Mouse (Mus musculus) kidney, postnatal 0 days (tissue): ENCODE data around the gene 2900026A02Rik. TPM values are rescaled to one million over a fixed set of nuclear protein-coding genes. Genes with fewer than 3 reads are reported as not detected.

Source experiments
- ATAC-seq: fragments of 200-750 bp; cut with Nextera tagmentation; replicated peaks from 2 replicates; pipeline ENCODE4 v1.8.0; 2017; ENCODE audit warnings: low read depth, moderate number of reproducible peaks, moderate TSS enrichment, moderate library complexity; ENCODE audit not compliant: low FRiP score
- DNase-seq: peaks from one replicate; pipeline ENCODE4 v3.0.0-alpha.2; 2016; ENCODE audit warnings: low spot score
- H3K27ac ChIP-seq: fragments of 300-500 bp; sonication (generic); 2 replicates; pipeline ENCODE4 v1.5.1; 2014; ENCODE audit warnings: mild to moderate bottlenecking
- H3K27me3 ChIP-seq: fragments of 300-500 bp; sonication (generic); 2 replicates; pipeline ENCODE4 v1.6.1; 2014; ENCODE audit warnings: low read length, mixed read lengths; ENCODE audit not compliant: insufficient read depth
- H3K36me3 ChIP-seq: fragments of 300-500 bp; sonication (generic); 2 replicates; pipeline ENCODE4 v1.6.1; 2014; ENCODE audit warnings: low read length, mixed read lengths; ENCODE audit not compliant: insufficient read depth
- H3K4me1 ChIP-seq: fragments of 300-500 bp; sonication (generic); replicated peaks from 2 replicates; pipeline ENCODE4 v1.6.1; 2014; ENCODE audit warnings: antibody characterized with exemption, low read length, mixed read lengths; ENCODE audit not compliant: insufficient read depth
- H3K4me2 ChIP-seq: fragments of 300-500 bp; sonication (generic); 2 replicates; pipeline ENCODE4 v1.6.1; 2014; ENCODE audit warnings: mild to moderate bottlenecking, low read length, moderate library complexity, mixed read lengths
- H3K4me3 ChIP-seq: fragments of 300-500 bp; sonication (generic); replicated peaks from 2 replicates; pipeline ENCODE4 v1.5.1; 2014; ENCODE audit warnings: low read depth, low read length
- H3K9ac ChIP-seq: fragments of 300-500 bp; sonication (generic); 2 replicates; pipeline ENCODE4 v1.6.1; 2014; ENCODE audit warnings: low read depth, low read length
- H3K9me3 ChIP-seq: fragments of 300-500 bp; sonication (generic); replicated peaks from 2 replicates; pipeline ENCODE4 v1.6.1; 2016; ENCODE audit warnings: low read length, inconsistent platforms, mixed read lengths
- CTCF ChIP-seq: IDR thresholded peaks from 2 replicates; pipeline ENCODE4 v1.5.1; 2016; ENCODE audit warnings: antibody characterized with exemption, low read depth, mild to moderate bottlenecking, moderate library complexity
- WGBS: fragments of 180-500 bp; shearing (Covaris S2); extraction: QIAGEN DNeasy Blood & Tissue Kit; methylation state at CpG from one replicate; pipeline ENCODE4 v1.1.7; 2014; 5-methylcytosine and 5-hydroxymethylcytosine counted together
- polyA plus RNA-seq: library from polyadenylated mRNA; unstranded; fragments of >200 nt; fragmentation: Nextera tagmentation; extraction: Ambion mirVana; gene quantifications from 2 replicates; pipeline ENCODE4 v1.2.1, GENCODE M21; 2015

Gene 2900026A02Rik
- polyA plus RNA-seq, 1 experiment from 2014 or later = 4.8 TPM

DNA sequence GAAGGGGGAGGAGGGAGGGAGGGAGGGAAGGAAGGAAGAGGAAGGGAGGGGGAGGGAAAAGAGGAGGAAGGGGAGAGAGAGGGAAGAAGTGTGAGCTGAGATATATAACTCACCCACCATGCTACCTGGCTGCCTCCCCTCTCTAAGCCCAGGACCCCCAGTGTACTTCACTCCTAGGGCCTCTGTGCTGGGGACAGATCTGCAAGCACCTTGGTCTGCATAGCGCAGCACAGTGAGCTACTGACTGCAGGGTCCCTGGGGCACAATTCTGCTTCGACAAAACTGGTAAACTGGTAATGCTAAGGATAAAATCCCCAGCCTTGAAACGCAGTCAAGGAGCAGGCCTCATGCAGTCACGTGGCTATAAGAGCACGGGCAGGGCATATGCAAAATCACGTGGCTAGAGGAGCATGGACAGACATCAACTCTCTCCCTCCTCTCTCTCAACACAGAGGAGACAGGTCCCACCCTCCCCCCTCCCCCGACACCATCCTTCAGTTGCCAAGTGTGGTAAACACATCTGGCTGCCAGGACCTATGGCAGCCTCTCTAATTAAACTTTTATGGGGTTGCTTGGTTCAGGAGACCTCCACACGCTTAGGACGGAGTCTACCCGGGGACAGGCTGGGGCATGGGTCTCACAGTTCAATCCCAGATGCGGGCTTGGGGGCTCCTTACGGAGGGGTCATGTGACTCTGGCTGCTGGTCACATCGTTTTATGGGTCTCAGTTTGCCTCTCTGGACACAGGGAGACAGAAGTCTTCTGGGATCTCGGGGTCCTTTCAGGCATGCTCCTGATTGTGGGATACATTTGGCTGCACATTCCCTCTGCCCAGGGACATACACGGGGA is 100.1 kb downstream of the 2900026A02Rik start:
- H3K9ac ChIP-seq = no peak overlapping the region

DNA sequence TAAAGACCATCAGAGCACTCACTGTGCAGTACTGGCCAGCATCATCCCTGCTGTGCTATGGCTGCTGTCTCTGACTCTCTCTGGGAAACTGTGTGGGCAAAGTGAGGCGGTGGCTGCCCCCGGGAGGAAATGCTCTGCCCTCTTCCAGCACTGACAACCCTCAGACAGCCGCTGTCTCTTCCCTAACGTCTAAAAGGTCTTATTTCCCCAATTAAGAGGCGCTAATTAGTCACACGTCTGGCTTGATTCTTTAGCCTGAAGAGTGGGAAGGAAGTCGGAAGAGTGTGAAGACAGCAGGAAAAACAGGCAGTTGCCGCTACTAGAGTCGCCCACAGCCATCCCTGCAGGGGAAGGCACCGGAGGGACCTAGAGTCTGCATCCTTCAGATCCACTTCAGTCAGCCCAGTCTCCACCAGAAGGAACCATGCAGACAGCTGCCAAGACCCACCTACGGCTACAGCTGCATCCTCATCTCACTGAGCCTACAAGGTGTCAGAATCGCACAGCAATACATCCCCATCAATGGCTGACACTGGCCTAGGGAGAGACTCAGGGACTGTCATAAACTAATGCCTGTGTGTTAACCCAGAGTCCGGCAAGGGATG is 101.1 kb downstream of the 2900026A02Rik start:
- no peak overlapping the region for H3K4me3 ChIP-seq

More for the DNA sequence above, 100.1 kb downstream of the 2900026A02Rik start:
- Histone ChIP-seq H3K27me3 (no peaks in the 10 kb centered on the region), H3K4me3 (no peak overlapping the region), H3K9me3 (no peaks in the 10 kb centered on the region), H3K4me2 (no peak overlapping the region), H3K27ac (peak overlapping the region; percentile 58; the same call in 1 of the 2 replicates), H3K4me1 (peaks cover 21% of the 10 kb centered on the region), H3K36me3 (no peaks in the 10 kb centered on the region)
- DNase-seq = no peak
- ATAC-seq = no peak
- 13% methylated on average over 15 of the region's 15 CpGs for WGBS
- TF ChIP-seq CTCF = no peak

GRCm38 (mm10) chr5:113119291-113119690 is 101.7 kb downstream of the 2900026A02Rik start:
- peaks cover 27% of the 10 kb centered on the region for H3K4me1 ChIP-seq
- ATAC-seq (no peak), DNase-seq (no peak)
- no peaks in the 10 kb centered on the region for H3K36me3 ChIP-seq
- no peaks in the 10 kb centered on the region for H3K27me3 ChIP-seq
- no peaks in the 10 kb centered on the region for H3K9me3 ChIP-seq
- TF ChIP-seq CTCF = no peak
- H3K4me2 ChIP-seq = no peak overlapping the region
- no peak overlapping the region for H3K9ac ChIP-seq
- 71% methylated on average over 9 of the region's 9 CpGs for WGBS
- H3K27ac ChIP-seq = no peak overlapping the region
- H3K4me3 ChIP-seq = no peak overlapping the region

More for the DNA sequence above, 101.1 kb downstream of the 2900026A02Rik start:
- Histone ChIP-seq H3K27ac (no peak overlapping the region), H3K9me3 (no peaks in the 10 kb centered on the region), H3K36me3 (no peaks in the 10 kb centered on the region), H3K4me2 (no peak overlapping the region), H3K27me3 (no peaks in the 10 kb centered on the region), H3K9ac (no peak overlapping the region), H3K4me1 (peaks cover 21% of the 10 kb centered on the region)
- ATAC-seq = no peak
- DNase-seq = no peak
- WGBS = 34% methylated on average over 13 of the region's 13 CpGs
- no peak for TF ChIP-seq CTCF

DNA sequence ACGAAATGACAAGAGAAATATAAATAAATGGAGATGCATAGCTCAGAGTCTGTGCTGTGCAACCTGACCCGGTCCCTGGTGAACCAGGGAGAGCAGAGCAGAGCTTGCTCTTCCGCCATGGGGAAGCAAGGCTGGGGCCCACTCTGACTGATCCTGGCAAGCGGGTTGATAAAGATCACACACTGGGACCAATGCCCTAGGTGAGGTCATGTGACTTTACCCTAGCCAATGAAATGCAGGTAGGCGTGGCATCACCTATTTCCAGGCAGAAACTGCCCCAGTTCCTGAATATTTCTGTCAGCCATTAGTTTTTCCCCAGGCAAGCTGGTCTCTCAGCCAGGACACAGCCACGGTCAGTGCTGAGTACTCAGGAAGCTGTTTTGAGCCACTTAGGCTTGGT is 102.3 kb downstream of the 2900026A02Rik start:
- Histone ChIP-seq H3K4me3 (no peak overlapping the region), H3K27me3 (no peaks in the 10 kb centered on the region), H3K27ac (no peak overlapping the region), H3K4me2 (no peak overlapping the region), H3K36me3 (no peaks in the 10 kb centered on the region), H3K4me1 (peaks cover 33% of the 10 kb centered on the region), H3K9me3 (no peaks in the 10 kb centered on the region), H3K9ac (no peak overlapping the region)
- no peak for TF ChIP-seq CTCF
- WGBS = 45% methylated on average over 6 of the region's 6 CpGs
- peak; percentile 48; the same call in 1 of the 2 replicates for ATAC-seq
- peak; percentile 56 for DNase-seq

DNA sequence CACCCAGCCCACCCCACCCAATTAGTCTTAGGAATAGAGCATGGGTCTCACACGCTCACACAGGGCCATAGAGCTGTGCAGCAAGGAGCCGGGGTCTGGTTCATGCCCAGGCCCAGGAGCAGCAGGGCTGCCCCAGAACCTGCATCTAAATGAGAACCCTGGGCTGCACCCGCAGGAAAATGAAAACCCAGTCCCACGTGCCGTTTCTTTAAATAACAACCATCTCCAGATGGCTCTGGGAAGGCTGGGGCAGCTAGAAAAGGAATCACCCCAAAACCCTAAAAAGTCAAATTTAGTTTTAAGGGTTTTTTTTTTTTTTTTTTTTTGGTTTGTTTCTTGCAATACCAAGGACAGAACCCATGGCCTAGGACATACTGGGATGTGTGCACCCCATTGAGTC is 103.7 kb downstream of the 2900026A02Rik start:
- ATAC-seq = no peak
- no peak overlapping the region for H3K9ac ChIP-seq
- WGBS = 76% methylated on average over 5 of the region's 5 CpGs
- no peaks in the 10 kb centered on the region for H3K36me3 ChIP-seq
- DNase-seq = no peak
- no peak overlapping the region for H3K4me2 ChIP-seq
- H3K4me3 ChIP-seq = no peak overlapping the region
- peaks cover 43% of the 10 kb centered on the region for H3K4me1 ChIP-seq
- H3K27me3 ChIP-seq = no peaks in the 10 kb centered on the region
- TF ChIP-seq CTCF = no peak
- H3K9me3 ChIP-seq = no peaks in the 10 kb centered on the region
- no peak overlapping the region for H3K27ac ChIP-seq

GRCm38 (mm10) chr5:113115896-113116295 is 105.1 kb downstream of the 2900026A02Rik start:
- Histone ChIP-seq H3K27ac (no peak overlapping the region), H3K36me3 (no peaks in the 10 kb centered on the region), H3K4me2 (no peak overlapping the region), H3K4me1 (peaks cover 38% of the 10 kb centered on the region), H3K27me3 (no peaks in the 10 kb centered on the region), H3K9ac (no peak overlapping the region), H3K9me3 (no peaks in the 10 kb centered on the region), H3K4me3 (no peak overlapping the region)
- WGBS = 64% methylated on average over 10 of the region's 10 CpGs
- DNase-seq = no peak
- no peak for ATAC-seq
- TF ChIP-seq CTCF = no peak
